Mouse (Mus musculus): ENCODE data around the gene Lypd3.
"Not testable (repeated sequence)": the region's sequence is repeated elsewhere in the genome, so short reads cannot be mapped to it uniquely, and the experiment has no call there.

The Lypd3 gene

DNA sequence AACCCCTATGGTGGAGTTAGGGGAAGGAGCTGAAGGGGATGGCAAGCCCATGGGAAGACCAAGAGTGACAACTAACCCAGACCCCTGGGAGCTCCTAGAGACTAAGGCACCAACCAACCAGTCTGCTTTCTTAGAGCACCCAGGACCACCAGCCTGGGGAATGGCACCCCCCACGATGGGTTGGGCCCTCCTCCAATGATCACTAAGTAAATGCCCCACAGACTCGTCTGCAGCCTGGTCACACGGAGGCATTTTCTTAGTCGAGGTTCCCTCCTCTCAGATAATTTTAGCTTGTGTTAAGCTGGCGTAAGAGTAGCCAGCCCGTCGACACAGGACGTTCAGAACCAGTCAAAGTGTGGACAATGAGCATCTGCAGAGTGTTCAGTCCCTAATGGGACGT, 28.6 kb downstream of the Lypd3 start:
- DNase-seq = no peak

DNA sequence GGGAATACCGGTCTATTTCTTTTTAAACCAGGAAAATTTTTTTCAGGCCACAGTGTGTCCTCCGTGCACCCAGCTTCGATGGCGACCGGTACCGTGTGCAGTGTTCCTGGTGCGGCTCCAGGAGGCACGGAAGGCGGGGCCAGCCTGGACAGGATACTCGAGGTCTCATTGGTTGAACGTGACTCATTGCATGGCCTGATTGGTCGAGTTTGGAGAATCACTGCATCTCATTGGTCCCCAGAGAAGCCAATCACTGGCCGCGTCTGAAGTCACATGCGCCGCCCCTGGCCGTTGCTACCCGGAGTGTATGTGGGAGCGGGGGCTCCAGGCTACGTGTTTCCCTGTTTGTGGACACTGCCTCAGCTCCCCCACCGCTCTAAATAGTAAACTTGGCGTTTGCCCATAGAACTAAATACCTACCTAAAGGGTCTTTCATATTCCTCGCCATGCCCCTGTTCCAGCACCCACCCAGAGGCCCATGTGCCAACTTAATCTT, 35.6 kb downstream of the Lypd3 start:
- no peak for DNase-seq

DNA sequence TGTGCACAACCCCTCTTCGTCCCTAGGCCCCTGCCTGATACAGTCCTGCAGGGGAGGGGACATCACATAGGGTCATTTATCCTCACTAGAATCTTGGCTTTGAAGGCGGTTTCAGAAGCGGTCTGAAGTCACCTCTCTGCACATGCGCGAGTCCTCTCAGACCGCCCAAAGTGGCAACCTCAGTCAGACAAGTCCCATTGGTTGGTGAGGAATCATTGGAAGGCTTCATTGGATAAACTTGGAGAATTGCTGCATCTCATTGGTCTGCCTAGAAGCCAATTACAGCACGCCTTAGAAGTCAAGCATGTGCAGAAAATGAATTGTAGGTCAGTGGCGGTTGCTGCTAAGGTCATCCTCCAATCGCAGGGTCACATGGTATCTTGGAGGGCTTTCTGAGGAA, 40.2 kb downstream of the Lypd3 start, which contains the start of gene Tex101:
TSS of gene Tex101 (minus strand) at position 101 of the 400 bp plus-strand sequence.
- DNase-seq = no peak

DNA sequence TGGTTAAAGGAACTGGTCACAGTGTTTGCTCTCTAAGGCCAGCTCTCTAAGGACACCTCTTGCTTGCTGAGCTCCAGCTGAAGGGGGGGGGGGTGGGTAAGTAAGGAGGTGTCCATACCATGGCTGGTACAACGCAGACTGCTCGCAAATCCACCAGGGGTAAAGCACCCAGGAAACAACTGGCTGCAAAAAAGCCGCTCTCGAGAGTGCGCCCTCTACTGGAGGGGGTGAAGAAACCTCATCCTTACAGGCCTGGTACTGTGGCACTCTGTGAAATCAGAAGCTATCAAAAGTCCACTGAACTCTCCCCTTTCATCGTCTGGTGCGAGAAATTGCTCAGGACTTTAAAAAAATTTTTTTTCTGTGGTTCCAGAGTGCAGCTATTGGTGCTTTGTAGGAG, 47.8 kb downstream of the Lypd3 start:
- not testable (repeated sequence) for DNase-seq

DNA sequence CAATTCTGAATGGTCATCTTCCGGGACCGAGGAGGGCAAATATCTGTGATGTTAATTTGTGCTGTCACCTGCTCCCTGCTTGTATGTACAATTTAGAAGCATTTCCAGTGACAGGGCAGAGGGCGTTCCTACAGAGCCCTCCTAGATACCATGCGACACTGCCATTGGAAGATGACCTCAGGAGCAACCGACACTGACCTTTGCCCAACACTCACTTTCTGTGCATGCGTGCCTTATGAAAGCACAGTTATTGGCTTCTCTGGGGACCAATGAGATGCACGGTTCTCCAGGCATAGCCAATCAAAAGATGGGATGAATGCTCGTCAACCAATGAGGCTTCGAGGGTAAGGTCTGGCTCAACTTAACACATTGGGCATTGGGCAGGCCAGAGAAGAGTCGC, 51.2 kb downstream of the Lypd3 start:
- DNase-seq = not testable (repeated sequence)

Data from retina, postnatal 1 day (tissue).